7 mouse cellular contexts compared by ENCODE assay signal in genomic region chr9:67260835-67261599, GRCm38 (mm10).
DNase-seq lines count a peak whose midpoint lies in the region; ATAC-seq and TF ChIP-seq lines count a peak whose summit lies in the region.

No protein-coding gene starts in this region.

- peaks cover 4% of the 10 kb centered on the region; the same call in 1 of the 2 replicates for H3K4me1 ChIP-seq in intestine, postnatal 0 days (replicated peaks; ENCODE audit: control insufficient read depth, insufficient read depth, low read length)

- H3K27ac ChIP-seq in intestine, postnatal 0 days (ENCODE audit: low read depth, low read length): no peak overlapping the region; the same call in 1 of the 2 replicates

- no peaks in the 10 kb centered on the region for H3K36me3 ChIP-seq in intestine, postnatal 0 days (ENCODE audit: control insufficient read depth, insufficient read depth)

- peak overlapping the region; percentile 52 for H3K4me2 ChIP-seq in intestine, postnatal 0 days (replicated peaks; ENCODE audit: low read depth)

- no peaks in the 10 kb centered on the region for H3K27me3 ChIP-seq in intestine, postnatal 0 days (replicated peaks; ENCODE audit: control insufficient read depth, insufficient read depth, low read length)

- DNase-seq in WW6 (ENCODE audit: low read depth, low spot score): peak; percentile 50
- DNase-seq in embryo, embryonic 11 days: peak; percentile 33
- DNase-seq in lung, postnatal 4 days: peak; percentile 26 to 49
- DNase-seq in cerebellum, postnatal 14 days: no peak
- DNase-seq in testis, postnatal 14 days (ENCODE audit: low spot score): no peak
- no peak for DNase-seq in layer of hippocampus, adult 8-10 months (ENCODE audit: low spot score in 2 of 2)

- peak; percentile 77 for ATAC-seq in intestine, postnatal 0 days

- H3K9ac ChIP-seq in intestine, postnatal 0 days (ENCODE audit: low read depth, low read length): no peak overlapping the region

- no peaks in the 10 kb centered on the region for H3K9me3 ChIP-seq in intestine, postnatal 0 days (ENCODE audit: control insufficient read depth)

- H3K4me3 ChIP-seq in intestine, postnatal 0 days (ENCODE audit: low read depth, low read length): peak overlapping the region; percentile 12; the same call in 1 of the 2 replicates

- TF ChIP-seq CTCF in intestine, postnatal 0 days (IDR thresholded peaks at IDR 0.05; ENCODE audit: low read depth): peak; percentile 21; the same call in 1 of the 2 replicates

- WGBS in intestine, postnatal 0 days: 29% methylated on average over 13 of the region's 13 CpGs

Comparison
In these comparisons a context has a peak if more than half of its experiments do, and no peak if none do; other contexts are left out.
1. DNase-seq: peak in WW6 (single experiment), embryo, embryonic 11 days (single experiment) and lung, postnatal 4 days (2 of 2); none in cerebellum, postnatal 14 days (0 of 2), testis, postnatal 14 days (single experiment) and layer of hippocampus, adult 8-10 months (0 of 2).